Mouse (Mus musculus) hindbrain, embryonic 16.5 days (tissue): ENCODE results near the gene Nt5c1a. TPM values are rescaled to one million over a fixed set of nuclear protein-coding genes. Genes with fewer than 3 reads are reported as not detected.

ENCODE experiments used
- ATAC-seq: fragments of 200-750 bp; cut with Nextera tagmentation; 2 replicates; pipeline ENCODE4 v1.8.0; 2017; ENCODE audit warnings: moderate TSS enrichment, moderate library complexity
- H3K27ac ChIP-seq: fragments of 300-500 bp; sonication (generic); 2 replicates; pipeline ENCODE4 v1.5.1; 2014; ENCODE audit warnings: low read depth, mild to moderate bottlenecking, control low read depth, low read length, moderate library complexity
- H3K27me3 ChIP-seq: fragments of 300-500 bp; sonication (generic); replicated peaks from 2 replicates; pipeline ENCODE4 v1.6.1; 2014; ENCODE audit warnings: low read length; ENCODE audit not compliant: control insufficient read depth, insufficient read depth
- H3K36me3 ChIP-seq: fragments of 300-500 bp; sonication (generic); 2 replicates; pipeline ENCODE4 v1.6.1; 2014; ENCODE audit warnings: mild to moderate bottlenecking, low read length, moderate library complexity, mixed read lengths; ENCODE audit not compliant: control insufficient read depth, insufficient read depth
- H3K4me1 ChIP-seq: fragments of 300-500 bp; sonication (generic); 2 replicates; pipeline ENCODE4 v1.6.1; 2014; ENCODE audit warnings: low read depth, low read length; ENCODE audit not compliant: control insufficient read depth, insufficient read depth
- H3K4me2 ChIP-seq: fragments of 300-500 bp; sonication (generic); 2 replicates; pipeline ENCODE4 v1.6.1; 2014; ENCODE audit warnings: mild to moderate bottlenecking, low read length, control low read depth, moderate library complexity
- H3K4me3 ChIP-seq: fragments of 300-500 bp; sonication (generic); 2 replicates; pipeline ENCODE4 v1.5.1; 2014; ENCODE audit warnings: mild to moderate bottlenecking, low read length, control low read depth, moderate library complexity
- H3K9ac ChIP-seq: fragments of 300-500 bp; sonication (generic); 2 replicates; pipeline ENCODE4 v1.6.1; 2014; ENCODE audit warnings: low read depth, mild to moderate bottlenecking, control low read depth, low read length, moderate library complexity
- H3K9me3 ChIP-seq: fragments of 300-500 bp; sonication (generic); 2 replicates; pipeline ENCODE4 v1.6.1; 2014; ENCODE audit warnings: mild to moderate bottlenecking, low read length, moderate library complexity; ENCODE audit not compliant: control insufficient read depth
- WGBS: fragments of 180-500 bp; shearing (Covaris S2); extraction: QIAGEN DNeasy Blood & Tissue Kit; methylation state at CpG from one replicate; pipeline ENCODE4 v1.1.7; 2014; 5-methylcytosine and 5-hydroxymethylcytosine counted together
- polyA plus RNA-seq: library from polyadenylated mRNA; unstranded; fragments of >200 nt; fragmentation: Nextera tagmentation; extraction: Ambion mirVana; gene quantifications from 2 replicates; pipeline ENCODE4 v1.2.1, GENCODE M21; 2015

Gene Nt5c1a
- polyA plus RNA-seq, 1 experiment from 2014 or later = 0.16 TPM

GRCm38 (mm10) chr4:123200771-123201185 lies 526 bp upstream of the Nt5c1a start:
- WGBS = 1% methylated on average over 15 of the region's 15 CpGs
- H3K27ac ChIP-seq = no peak overlapping the region
- H3K27me3 ChIP-seq = peaks cover 12% of the 10 kb centered on the region
- peaks cover 13% of the 10 kb centered on the region; the same call in 1 of the 2 replicates for H3K4me1 ChIP-seq
- H3K9ac ChIP-seq = peak overlapping the region; percentile 65
- H3K36me3 ChIP-seq = no peaks in the 10 kb centered on the region
- peak overlapping the region; percentile 91 for H3K4me2 ChIP-seq
- peak overlapping the region; percentile 47 for H3K4me3 ChIP-seq
- no peaks in the 10 kb centered on the region for H3K9me3 ChIP-seq
- peak; percentile 74 for ATAC-seq

DNA sequence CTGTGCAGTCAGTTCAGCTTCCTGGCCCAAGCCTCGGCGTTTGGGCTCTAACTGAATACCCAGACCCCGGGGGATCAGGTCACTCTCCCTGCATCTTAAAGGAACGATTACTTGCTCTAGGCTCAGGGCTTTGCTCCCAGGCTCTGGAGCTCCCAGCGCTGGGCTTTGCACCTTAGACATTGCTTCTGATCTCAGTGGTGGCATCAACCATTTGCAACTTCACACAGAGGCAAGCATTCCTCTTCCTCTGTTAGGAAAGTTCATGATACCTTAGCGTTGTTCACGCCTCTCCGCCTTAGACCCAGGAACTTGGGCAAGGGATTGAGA lies 753 bp downstream of the Nt5c1a start:
- H3K4me2 ChIP-seq = peak overlapping the region; percentile 91
- H3K27me3 ChIP-seq = peaks cover 12% of the 10 kb centered on the region
- WGBS = 19% methylated on average over 8 of the region's 8 CpGs
- no peaks in the 10 kb centered on the region for H3K36me3 ChIP-seq
- H3K27ac ChIP-seq = no peak overlapping the region
- peaks cover 13% of the 10 kb centered on the region; the same call in 1 of the 2 replicates for H3K4me1 ChIP-seq
- no peak overlapping the region; the same call in 1 of the 2 replicates for H3K9ac ChIP-seq
- peak overlapping the region; percentile 47; the same call in 1 of the 2 replicates for H3K4me3 ChIP-seq
- no peaks in the 10 kb centered on the region for H3K9me3 ChIP-seq
- no peak for ATAC-seq

- Histone ChIP-seq H3K4me3 (no peak overlapping the region), H3K4me1 (no peaks in the 10 kb centered on the region; the same call in 1 of the 2 replicates), H3K36me3 (no peaks in the 10 kb centered on the region), H3K4me2 (no peak overlapping the region), H3K27ac (no peak overlapping the region), H3K9ac (no peak overlapping the region), H3K27me3 (no peaks in the 10 kb centered on the region), H3K9me3 (no peaks in the 10 kb centered on the region)
- ATAC-seq = no peak
- WGBS = 84% methylated on average over 5 of the region's 5 CpGs
These were observed 6.0 kb downstream of the Nt5c1a start for GRCm38 (mm10) chr4:123207337-123207736.

- WGBS = 57% methylated on average over 8 of the region's 8 CpGs
- H3K27ac ChIP-seq = no peak overlapping the region
- no peak for ATAC-seq
- H3K9ac ChIP-seq = no peak overlapping the region
- H3K4me3 ChIP-seq = no peak overlapping the region
- H3K36me3 ChIP-seq = no peaks in the 10 kb centered on the region
- no peaks in the 10 kb centered on the region for H3K27me3 ChIP-seq
- H3K9me3 ChIP-seq = no peaks in the 10 kb centered on the region
- H3K4me2 ChIP-seq = no peak overlapping the region
- peaks cover 8% of the 10 kb centered on the region for H3K4me1 ChIP-seq
These were observed 9.7 kb downstream of the Nt5c1a start for GRCm38 (mm10) chr4:123210996-123211395.

- no peaks in the 10 kb centered on the region for H3K9me3 ChIP-seq
- H3K9ac ChIP-seq = no peak overlapping the region
- H3K4me3 ChIP-seq = no peak overlapping the region
- H3K4me1 ChIP-seq = peaks cover 8% of the 10 kb centered on the region
- no peak overlapping the region for H3K27ac ChIP-seq
- ATAC-seq = no peak
- WGBS = 57% methylated on average over 5 of the region's 5 CpGs
- no peaks in the 10 kb centered on the region for H3K36me3 ChIP-seq
- no peaks in the 10 kb centered on the region for H3K27me3 ChIP-seq
- H3K4me2 ChIP-seq = no peak overlapping the region
These were observed 10.1 kb downstream of the Nt5c1a start for GRCm38 (mm10) chr4:123211453-123211852.

DNA sequence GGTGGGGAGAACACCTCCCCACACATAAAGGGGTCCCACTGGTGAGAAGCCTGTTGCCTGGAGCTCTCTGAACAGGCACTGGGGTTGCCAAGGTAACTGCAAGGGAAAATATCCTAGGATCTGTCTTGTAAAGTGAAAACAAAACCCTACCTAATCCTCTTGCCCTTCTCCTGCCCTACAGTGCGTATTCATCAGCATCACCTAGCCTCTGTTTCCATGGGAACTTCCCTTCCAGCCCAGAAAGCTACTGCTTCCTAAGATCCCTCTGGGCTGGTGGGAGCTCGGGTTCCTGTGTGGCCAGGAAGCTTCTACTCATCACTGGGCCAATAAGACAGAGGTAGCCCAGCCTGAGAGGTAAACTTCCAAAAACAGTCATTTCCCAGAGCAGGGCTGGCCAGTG lies 11.0 kb downstream of the Nt5c1a start:
- H3K4me3 ChIP-seq = no peak overlapping the region

DNA sequence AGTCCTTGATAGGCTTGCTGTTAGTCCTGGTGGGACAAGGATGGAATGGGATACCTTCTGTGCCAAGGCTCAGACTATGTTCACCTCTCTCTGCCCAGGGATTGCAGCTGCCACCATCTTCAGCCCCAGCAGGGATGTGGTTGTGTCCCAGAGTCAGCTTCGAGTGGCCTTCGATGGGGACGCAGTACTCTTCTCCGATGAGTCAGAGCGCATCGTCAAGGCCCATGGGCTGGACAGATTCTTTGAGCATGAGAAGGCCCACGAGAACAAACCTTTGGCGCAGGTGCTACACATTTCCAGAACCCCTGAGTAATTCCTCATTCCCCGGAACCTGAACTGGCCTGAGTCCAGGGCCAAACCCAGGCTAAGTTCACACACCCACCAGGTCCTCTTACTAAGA lies 12.7 kb downstream of the Nt5c1a start:
- no peak for ATAC-seq
- no peak overlapping the region for H3K27ac ChIP-seq
- H3K4me1 ChIP-seq = peaks cover 8% of the 10 kb centered on the region
- 95% methylated on average over 9 of the region's 9 CpGs for WGBS
- no peak overlapping the region for H3K4me3 ChIP-seq
- no peaks in the 10 kb centered on the region for H3K27me3 ChIP-seq
- H3K36me3 ChIP-seq = no peaks in the 10 kb centered on the region
- H3K9ac ChIP-seq = no peak overlapping the region
- H3K9me3 ChIP-seq = no peaks in the 10 kb centered on the region
- no peak overlapping the region for H3K4me2 ChIP-seq

More for the DNA sequence above, 11.0 kb downstream of the Nt5c1a start:
- ATAC-seq = no peak
- H3K4me2 ChIP-seq = no peak overlapping the region
- H3K36me3 ChIP-seq = no peaks in the 10 kb centered on the region
- WGBS = 40% methylated on average over 2 of the region's 2 CpGs
- H3K9ac ChIP-seq = no peak overlapping the region
- no peak overlapping the region for H3K27ac ChIP-seq
- H3K27me3 ChIP-seq = no peaks in the 10 kb centered on the region
- H3K9me3 ChIP-seq = no peaks in the 10 kb centered on the region
- H3K4me1 ChIP-seq = peaks cover 8% of the 10 kb centered on the region

DNA sequence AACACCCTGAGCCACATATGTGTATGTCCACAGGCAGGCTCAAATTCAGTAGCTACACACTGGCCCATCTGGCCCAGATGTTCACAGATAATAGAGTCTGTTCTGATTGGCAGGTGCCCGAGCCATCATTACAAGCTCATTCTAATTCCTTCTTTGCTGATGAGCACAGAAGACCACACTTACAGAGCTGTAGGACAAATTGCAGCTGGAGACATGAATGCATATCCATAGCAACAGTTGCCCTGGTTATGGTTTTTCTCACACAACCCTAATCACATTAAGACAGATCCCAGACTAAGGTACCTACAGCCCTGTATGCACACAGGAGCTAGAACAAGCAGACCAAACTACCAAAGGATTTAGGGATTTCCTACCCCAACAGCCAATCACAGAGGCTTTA lies 14.1 kb downstream of the Nt5c1a start:
- no peak overlapping the region for H3K4me2 ChIP-seq
- no peak overlapping the region for H3K9ac ChIP-seq
- WGBS = 73% methylated on average over 1 of the region's 1 CpGs
- no peaks in the 10 kb centered on the region for H3K9me3 ChIP-seq
- H3K4me1 ChIP-seq = peaks cover 8% of the 10 kb centered on the region
- ATAC-seq = peak; percentile 72
- no peak overlapping the region for H3K27ac ChIP-seq
- no peaks in the 10 kb centered on the region for H3K36me3 ChIP-seq
- no peak overlapping the region for H3K4me3 ChIP-seq
- H3K27me3 ChIP-seq = no peaks in the 10 kb centered on the region

DNA sequence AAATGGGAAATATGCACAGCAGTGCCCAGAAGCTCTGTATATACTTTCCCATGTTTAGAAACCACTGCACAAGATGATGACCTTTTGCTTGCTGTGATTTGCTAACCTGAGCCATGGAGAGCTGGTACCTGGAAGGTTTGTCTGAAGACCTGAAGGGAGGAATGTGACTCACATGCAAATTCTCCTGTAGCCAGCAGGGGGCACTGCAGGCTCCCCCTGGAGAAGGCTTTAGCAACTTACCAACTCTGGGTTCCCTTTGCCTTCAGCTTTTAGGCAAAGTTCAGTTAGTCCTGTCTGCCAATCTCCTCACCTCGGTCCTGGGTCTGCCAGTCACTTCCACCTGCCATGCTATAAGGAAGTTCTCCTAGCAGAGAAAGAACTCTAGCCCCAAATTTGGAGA lies 15.5 kb downstream of the Nt5c1a start:
- H3K9me3 ChIP-seq = no peaks in the 10 kb centered on the region
- H3K36me3 ChIP-seq = no peaks in the 10 kb centered on the region
- 27% methylated on average over 1 of the region's 1 CpGs for WGBS
- H3K4me2 ChIP-seq = no peak overlapping the region
- no peaks in the 10 kb centered on the region for H3K27me3 ChIP-seq
- peaks cover 8% of the 10 kb centered on the region for H3K4me1 ChIP-seq
- H3K9ac ChIP-seq = no peak overlapping the region
- H3K4me3 ChIP-seq = no peak overlapping the region
- no peak for ATAC-seq
- no peak overlapping the region for H3K27ac ChIP-seq
